Mouse (Mus musculus): Measurements from ENCODE around the gene Usp46.
"Not testable (repeated sequence)": the region's sequence is repeated elsewhere in the genome, so short reads cannot be mapped to it uniquely, and the experiment has no call there.

Gene Usp46

DNA sequence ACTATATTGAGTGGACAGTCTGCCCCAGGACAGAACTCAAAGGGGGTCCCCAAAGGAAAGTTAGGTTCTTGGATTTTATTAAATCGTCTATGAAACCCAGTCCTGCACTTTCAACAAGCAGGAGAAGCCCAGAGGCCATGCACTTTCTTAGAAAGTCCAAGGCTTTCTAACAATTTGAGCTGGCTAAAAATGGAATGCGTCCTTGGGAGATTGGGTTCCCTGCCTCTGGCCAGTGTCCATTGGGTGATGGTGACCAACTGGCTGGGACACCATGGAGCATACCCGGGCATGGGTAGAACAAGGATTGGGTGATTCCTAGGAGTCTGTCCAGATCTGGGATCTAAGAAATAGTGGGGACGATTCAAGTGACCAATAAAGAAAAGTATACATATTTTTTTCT lies 47.7 kb downstream of the Usp46 start:
- no peak for DNase-seq

DNA sequence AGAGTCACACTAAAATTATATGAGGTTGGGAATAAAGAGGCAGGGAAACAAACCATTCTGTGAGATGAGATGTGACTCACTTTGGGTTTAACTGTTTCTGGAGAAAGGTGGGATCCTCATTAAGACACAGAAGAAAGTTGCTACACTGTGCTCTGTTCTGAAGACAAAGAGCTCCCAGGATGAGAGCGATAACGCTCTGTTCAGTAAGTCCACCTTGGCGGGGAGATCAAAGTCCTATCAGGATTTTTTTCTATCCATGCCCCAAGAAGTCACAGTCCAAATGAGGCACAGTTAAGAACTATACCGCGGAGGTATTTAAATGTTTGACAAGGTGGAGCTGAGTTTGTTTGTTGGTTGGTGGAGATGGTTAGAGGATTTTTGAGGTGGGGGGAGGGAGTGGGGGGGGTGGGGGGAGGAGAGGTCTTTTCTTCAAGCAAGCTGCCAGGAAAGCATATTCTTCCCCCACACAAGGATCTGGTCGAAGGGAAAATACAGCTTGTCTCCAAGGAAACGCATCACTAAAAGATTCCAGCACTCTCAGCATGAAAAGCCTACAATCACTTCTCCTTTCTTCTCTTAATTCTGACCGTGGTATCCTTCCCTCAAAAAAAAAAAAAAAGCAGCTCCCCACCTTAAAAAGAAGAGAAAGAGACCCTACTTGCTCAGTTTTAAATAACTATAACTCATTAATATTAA lies 49.2 kb downstream of the Usp46 start:
- no peak for DNase-seq

DNA sequence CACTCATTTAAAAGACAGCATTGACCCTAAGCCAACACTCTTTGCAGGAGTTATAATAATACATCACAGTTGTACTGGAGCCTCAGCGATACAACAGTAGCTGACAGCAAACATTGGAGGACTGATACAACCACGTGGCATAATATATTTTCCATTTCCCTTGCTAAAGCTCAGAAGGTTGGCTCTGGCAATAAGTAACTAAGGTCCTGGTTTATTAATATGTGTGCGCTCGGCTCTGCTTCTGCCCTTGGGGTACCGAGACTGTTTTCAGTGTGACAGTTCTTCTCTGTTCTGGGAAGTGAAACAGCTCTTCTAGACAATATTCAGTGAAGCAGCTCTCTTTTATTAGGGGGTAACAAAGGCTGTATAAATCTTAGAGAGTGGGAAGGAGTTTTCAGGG lies 50.7 kb downstream of the Usp46 start:
- peak; percentile 62 for DNase-seq

DNA sequence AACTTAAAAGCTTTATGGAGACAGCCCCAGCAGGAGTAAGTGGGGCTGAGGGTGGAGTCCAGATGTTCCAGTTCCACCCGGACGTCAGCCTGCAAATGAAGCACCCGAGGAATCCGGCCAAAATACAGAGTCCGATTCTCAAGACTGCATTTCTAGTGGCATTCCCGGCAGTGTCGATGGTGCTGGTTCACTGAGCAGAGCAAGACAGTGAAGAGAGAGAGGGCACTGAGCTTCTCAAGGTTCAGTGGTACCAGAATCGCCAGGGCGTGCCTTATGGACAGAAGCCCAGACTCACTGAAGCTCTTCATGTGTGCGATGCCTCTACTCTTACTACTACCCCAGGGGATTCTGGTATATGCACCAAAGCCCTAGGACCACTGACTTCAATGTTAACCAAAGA lies 56.6 kb downstream of the Usp46 start:
- DNase-seq: peak; percentile 89

DNA sequence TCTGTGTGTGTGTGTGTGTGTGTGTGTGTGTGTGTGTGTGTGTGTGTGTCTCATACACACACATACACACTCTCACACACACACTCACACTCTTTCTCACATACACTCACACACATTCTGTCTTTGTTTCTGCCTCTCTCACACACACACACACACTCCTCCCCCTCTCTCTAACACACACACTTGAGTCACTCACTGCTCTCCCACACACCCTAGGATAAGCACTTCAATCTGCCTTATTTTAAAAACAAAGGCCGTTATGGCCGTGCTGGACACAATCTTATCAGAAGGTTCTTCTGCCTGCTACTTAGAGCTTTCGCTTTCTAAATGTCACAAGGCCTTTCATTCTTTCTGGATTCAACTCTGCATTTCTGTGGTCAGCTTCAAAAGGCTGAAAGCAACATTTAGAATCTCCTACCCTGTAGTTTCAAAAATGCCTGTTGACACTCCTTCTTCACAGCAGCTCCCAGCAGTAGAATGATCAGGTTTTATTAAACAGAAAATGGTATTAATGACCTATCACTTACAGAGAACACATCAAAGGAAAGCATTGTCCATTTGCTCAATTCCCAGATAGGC lies 60.6 kb downstream of the Usp46 start:
- no peak for DNase-seq

DNA sequence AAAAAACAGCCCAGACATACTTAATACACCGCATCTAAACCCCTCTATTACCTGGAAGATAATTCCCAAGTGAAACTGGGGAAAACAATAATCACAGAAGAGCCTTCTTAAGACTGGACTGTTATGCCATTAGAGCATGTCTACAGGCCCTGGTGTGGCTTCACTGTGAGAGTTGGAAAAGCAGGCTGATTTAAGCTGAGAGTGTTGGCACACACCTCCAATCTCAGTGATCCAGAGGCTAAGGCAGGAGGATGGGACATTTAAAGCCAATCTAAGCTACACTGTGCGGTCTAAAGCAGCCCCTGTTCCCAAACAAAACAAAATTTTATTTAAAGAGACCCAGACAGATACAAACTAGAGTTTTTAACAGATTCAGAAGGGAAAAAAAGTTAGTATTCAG lies 62.3 kb downstream of the Usp46 start:
- no peak for DNase-seq

DNA sequence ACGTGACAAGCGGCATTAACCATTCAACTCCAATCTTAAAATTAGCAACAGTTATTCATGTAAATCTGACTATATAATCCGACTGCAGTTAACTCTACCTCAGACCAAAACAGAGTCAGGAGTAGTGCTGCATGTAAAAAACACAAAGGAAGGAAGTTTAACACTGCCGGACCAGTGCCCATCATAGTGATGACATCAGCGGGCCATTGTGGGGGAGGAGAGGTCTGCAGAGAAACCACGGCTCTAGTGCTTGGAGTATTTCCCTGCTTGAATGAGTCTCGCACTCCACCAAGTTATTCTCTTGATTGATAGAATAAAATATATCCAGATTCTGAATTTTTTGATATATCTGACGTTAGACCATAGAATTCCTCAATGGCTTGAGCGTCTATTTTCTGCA lies 66.5 kb downstream of the Usp46 start:
- DNase-seq: no peak

DNA sequence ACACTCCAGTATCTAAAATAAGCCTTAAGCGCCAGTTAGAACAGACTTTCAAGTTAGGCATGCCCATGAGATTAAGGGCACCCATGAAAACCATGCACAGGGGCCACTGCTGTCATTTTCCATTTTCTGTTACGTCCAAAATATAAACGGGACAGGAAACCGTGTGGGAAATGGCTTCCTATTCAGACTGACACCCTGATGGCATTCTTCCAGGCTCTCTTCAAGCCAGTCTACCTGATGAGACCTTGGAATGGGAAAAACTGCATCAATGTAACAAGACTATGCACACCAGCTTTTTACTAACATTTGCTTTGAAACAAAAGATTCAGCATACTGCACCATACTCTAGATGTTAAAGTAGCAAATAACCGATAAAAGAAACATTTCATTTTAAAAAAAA lies 69.3 kb downstream of the Usp46 start:
- DNase-seq: no peak

DNA sequence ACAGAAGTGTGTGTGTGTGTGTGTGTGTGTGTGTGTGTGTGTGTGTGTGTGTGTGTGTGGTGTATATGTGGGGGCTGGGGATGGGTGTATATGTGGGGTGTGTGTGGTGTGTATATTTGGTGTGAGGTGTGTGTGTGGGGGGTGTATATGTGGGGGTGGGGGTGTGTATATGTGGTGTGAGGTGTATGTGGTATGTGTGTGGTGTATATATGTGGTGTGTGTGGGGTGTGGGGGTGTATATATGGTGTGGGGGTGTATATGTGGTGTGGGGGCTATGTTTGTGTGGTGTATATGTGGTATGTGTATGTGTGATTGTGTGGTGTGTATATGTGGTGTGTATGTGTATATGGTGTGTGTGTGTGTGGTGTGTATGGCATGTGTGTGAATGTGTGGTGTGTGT lies 73.4 kb downstream of the Usp46 start:
- DNase-seq: no peak

DNA sequence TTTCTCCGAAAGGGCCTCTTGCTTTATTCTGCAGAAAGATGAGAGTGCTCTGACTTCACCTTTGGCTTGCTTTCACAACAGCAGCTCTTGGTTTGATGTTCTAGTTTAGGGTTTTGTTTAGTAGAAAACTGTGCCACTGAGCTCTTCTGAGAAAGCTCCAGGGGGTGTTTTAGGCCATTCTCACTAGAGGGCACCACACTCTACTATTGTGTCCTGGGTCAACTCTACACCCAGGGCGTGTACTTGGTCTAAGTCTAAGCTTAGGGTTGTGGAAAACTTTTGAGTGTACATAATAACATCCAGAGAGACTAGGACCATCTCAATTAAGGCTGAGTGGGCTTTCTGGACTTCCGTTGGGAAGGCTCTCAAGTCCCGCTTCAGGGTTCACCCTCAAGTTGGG lies 74.7 kb downstream of the Usp46 start:
- peak; percentile 54 for DNase-seq

DNA sequence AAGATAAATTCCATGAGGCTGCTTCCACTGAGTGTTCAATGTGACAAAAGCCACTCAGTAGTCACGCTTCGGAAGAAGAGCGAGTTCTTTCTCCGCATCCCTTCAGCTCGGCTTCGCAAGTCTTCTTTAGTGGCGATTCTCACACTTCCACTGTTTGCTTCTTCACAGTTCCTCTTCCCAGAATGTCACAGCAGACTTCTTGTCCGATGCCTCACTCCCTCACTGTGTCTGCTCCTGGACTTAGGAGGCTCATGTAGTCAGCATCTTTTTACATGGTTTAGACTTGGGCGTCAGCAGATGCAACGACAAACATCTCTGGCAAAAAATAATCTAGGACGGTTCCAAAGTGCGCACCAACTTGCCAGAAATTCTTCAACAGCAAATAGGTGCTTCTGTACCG lies 75.9 kb downstream of the Usp46 start:
- no peak for DNase-seq

DNA sequence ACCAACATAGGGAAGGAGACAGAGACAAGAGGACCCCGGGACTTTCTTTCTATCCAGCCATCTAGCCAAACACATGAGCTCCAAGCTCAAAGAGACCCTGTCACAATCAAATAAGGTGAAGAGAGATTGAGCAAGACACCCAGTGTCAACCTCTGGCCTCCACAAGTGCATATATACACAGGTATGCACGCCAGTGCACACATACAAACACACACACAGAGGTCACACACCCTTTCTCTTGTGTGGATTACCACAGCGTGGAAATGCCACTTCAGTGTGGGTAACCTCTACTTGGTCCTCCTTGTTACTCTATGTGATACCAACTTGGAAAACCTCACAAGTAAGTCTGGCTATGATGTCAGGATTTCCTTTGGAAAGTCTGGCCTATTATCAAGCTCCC lies 78.7 kb downstream of the Usp46 start:
- no peak for DNase-seq

DNA sequence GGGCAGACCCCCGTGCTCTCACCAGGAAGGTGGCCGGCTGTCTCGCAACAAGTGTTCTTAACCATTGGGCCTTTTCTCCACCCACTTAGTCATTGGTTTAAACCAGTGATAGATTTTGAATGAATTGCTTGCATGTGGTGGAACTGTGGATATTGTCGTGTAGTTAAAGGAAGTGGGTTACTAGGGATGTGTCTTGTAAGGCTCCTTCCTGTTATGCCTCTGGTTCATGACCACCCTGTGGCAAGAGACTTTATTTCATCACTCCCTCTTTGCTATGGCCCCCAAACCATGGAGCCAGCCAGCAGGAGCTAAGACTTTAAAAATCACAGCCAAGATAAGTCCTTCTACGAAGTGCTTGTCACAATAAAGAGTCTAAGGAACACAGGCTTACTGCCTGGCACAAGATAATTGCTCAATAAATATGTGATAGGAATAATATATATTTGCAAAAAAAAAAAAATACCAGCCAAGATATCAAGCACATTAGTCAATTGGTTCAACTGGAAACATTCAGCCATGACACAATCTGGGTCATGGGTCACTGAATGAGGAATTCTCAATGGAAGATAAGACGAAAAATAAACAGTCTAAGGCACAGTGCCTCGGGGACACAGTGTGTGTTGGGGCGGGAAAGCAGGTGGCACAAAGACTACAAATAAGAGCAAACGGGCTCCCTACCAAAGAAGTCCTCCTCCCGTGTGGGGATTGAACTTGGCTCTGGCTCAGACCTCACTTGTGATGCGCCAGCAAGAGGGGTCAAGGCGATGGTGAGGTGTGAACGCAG lies 80.3 kb downstream of the Usp46 start:
- no peak for DNase-seq

DNA sequence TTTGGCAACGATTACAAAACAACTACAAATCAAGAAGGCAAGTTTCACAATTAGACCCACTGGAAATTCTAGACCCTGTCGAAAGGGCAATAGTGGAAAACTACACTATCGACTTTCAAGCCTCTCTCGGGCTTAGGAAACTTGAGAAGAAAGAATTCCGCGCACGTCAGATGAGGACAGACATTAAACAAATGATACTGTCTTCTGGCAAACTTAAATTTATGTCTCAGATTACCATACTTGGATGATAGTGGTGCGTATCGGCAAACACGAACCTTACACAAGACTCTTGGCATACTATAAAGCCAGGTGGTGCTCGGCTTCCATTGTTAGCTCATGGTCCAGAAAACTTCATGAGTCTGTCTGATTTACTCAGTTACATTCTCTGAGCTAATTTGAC lies 90.8 kb downstream of the Usp46 start:
- DNase-seq: no peak

DNA sequence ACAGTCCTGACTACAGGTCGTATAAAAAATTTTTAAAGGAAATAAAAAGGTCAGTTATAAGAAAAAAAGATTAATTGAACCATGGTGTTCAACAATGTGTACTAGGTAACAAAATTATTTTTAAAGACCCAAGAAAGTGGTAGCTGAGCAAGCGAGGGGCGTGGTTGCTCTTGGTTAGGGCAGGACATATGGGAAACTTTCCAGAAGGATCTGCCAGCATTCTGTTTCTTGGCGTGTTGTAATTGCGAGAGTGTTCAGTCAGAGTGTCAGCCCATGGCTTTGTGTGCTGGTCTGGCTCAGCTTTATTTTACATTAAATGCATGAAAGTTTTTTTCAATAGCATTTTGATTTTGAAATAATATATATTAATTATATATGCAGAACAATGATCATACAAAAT lies 96.5 kb downstream of the Usp46 start:
- DNase-seq: no peak

DNA sequence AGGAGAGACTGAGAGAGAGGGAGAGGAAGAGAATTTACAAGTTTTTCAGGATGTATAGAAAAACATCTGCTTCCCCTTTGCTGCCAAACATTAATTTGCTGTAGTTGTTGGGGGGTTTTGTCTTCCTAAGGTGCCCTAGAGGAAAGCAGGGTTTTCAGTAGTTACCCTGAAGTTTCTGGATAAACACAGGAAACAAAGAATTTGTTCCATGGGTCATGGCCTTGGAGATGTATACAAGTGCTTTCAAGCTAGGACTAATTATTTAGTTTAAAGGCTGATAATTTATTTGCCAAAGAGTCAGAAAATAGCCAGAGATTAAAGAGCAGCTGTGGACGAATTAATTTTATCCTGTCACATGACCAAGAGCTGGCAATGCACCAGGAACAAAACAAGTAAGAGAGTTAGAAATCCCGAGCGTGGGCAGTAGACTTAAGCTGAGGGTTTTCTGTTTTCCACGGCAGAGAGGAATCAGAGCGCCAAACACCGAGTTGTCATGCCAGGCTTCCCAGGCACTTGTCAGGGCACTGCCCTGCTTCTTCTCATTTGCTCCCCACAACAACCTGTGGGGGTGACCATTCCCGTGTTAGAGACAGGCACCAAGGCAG lies 98.1 kb downstream of the Usp46 start:
- peak; percentile 73 for DNase-seq

DNA sequence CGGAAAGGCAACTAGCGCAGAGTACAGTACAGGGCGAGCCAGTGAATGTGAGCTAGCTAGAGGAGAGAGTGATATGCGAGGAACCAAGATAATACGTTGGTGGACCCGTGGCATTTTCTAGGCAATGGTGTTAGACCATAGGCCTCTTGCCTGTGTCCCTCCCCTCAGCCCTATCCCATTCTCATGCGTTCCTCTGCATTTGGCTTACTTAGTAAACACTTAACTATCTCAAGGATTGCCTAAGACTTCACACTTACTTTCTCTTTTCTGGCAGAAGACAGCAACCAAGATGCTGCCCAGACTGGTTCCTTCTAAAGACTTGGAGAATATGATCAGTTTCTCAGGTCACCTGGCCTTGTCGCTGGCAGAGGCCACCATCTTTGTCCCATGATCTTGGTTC lies 98.9 kb downstream of the Usp46 start:
- DNase-seq: no peak

DNA sequence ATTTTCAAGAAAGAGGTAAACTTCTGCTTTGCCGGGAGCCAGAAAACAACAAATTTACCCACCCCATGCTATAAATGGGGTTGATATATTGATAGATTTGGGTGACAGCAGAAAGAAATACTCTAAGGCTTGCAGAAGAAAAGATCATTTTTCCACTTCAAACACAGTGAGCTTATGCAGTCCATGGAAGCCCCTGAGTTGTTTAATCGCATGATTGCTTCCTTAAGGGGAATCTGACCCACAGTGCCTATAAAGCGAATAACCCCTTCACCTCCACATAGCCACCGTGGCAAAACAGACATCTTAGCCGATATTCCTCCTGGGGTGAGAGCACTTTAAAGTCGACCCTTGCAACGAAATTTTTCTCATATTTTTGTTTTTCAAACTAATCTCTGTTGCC lies 108.5 kb downstream of the Usp46 start:
- no peak for DNase-seq

DNA sequence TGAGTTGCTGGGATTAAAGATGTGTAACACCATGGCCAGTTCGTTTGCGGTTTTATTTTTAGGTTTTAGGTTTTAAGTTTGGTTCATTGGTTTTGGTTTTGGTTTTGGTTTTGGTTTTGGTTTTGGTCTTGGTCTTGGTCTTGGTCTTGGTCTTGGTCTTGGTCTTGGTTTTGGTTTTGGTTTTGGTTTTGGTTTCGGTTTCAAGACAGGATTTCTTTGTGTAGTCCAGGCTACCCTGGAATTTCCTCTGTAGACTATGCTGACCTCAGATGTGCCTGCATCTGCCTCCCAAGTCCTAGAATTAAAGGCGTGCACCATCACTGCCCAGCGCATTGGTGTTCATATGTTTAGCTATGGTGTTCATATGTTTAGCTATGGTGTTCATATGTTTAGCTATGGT lies 109.6 kb downstream of the Usp46 start:
- DNase-seq: not testable (repeated sequence)

DNA sequence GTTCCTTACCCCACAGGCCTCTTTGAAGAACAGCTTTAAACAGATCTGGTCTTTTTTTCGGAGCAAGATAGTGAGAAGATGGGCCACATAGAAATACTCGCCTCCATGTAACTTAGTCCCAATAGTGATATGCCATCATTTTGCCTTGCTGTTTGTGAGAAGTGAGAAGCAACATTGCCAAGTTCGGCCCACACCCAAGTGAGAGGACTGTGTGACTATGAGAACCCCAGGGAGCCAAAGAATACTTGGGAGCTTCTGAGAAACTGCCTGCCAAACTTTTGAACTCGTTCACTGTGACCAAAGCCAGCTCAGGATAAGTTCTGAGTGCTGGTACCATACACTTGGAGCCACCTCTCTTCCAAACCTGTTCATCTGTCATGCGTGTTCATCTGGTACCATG lies 110.1 kb downstream of the Usp46 start:
- no peak for DNase-seq

DNA sequence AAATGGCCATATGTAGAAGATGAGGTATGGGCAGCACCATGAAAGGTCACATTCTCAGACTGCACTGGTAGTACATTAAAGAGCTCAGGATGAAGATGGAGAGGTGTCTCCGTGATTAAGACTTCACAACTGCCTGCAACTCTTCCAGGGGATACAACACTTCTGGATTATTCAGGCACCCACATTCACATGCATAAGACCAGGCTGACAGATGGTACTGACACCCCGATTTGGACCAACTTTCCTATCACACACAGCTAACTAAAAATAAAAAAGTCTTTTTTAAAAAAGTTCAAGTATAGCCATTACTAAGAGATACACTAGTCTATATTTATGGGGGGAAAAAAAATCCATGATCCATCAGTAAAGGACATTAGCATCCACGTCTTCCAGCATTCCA lies 112.5 kb downstream of the Usp46 start:
- DNase-seq: no peak

DNA sequence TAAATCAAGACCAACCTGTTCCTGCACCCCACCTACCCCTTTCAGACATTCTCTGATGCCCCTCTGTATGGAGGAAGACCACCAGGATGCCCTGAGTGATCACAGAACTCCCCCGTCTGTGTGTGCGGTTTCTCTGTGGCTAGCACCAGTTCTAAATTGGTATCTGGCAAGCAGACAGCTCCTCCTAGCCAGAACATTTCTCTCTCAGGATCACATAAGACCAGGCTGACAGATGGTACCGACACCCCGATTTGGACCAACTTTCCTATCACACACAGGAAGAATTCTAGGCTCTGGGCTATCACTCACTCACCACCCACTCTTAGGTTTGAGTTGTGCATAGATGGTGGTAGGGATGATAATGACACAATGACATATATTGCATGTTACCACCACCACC lies 113.2 kb downstream of the Usp46 start:
- DNase-seq: no peak

DNA sequence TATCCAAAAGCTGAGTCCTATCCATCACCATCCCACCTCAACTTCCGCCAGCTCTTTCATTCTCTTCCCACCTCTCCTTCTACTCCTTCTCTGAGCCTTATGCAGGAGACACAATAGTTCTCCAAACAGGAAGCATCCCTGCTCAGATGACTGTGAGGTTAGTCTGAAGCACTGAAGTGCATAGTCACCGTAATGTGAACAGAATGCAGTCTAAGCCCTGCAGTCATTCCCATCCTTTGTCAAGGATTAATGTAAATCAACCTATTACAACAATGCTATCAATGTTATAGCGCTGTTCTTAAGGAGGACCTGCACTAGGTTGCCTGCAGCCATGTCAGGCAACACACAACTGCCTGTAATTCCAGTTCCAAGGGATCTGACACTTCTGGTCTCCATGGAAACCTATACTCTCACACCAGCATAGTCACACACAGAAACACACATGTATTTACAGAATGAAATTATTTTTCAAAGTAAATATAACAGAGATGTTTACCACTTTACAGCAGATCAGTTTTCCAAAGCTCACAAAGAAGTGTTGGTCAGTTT lies 115.1 kb downstream of the Usp46 start:
- no peak for DNase-seq

DNA sequence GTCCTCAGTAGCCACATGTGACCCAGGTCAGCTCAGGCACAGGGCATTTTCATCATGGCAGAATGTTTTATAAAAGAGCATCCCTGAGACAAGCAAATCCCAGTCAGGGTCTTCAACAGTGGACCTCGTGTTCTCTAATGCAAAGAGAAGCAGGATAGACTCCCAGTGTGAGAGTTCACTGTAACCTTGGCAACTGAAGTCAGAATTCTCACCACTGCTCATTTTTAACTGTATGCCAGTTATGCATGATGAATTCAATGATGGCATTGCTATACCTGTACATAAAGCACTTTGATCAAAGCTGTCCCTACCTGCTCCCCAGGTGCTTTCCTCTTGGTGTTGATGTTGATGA lies 116.6 kb downstream of the Usp46 start:
- no peak for DNase-seq

All from kidney, postnatal 14 days (tissue).